ENCODE assay signal across 8 mouse cellular contexts in genomic region chr15:79878725-79879136, GRCm38 (mm10). TPM values are rescaled to one million over a fixed set of nuclear protein-coding genes. Genes with fewer than 3 reads are reported as not detected.
DNase-seq lines count a peak whose midpoint lies in the region; ATAC-seq lines count a peak whose summit lies in the region.

No protein-coding gene starts in this region.

- no peaks in the 10 kb centered on the region for H3K36me3 ChIP-seq in limb, embryonic 13.5 days
- H3K36me3 ChIP-seq in limb, embryonic 10.5 days, result no peaks in the 10 kb centered on the region
- no peaks in the 10 kb centered on the region for H3K36me3 ChIP-seq in embryonic facial prominence, embryonic 13.5 days
- H3K36me3 ChIP-seq in intestine, embryonic 16.5 days (ENCODE audit: control insufficient read depth, insufficient read depth, low read length), result no peaks in the 10 kb centered on the region
- no peaks in the 10 kb centered on the region for H3K36me3 ChIP-seq in neural tube, embryonic 15.5 days

- no peak for ATAC-seq in limb, embryonic 13.5 days (ENCODE audit: low FRiP score, low read depth)
- ATAC-seq in embryonic facial prominence, embryonic 13.5 days (ENCODE audit: insufficient number of reproducible peaks, insufficient read depth, low FRiP score, low TSS enrichment, low read depth), result no peak
- ATAC-seq in intestine, embryonic 16.5 days, result peak; percentile 10; the same call in 1 of the 2 replicates
- ATAC-seq in neural tube, embryonic 15.5 days (ENCODE audit: low FRiP score), result no peak
- ATAC-seq in activated CD4-positive, CD25-positive, alpha-beta regulatory T cell, adult 4 months, result no peak

- H3K9ac ChIP-seq in limb, embryonic 13.5 days, result no peak overlapping the region
- H3K9ac ChIP-seq in embryonic facial prominence, embryonic 13.5 days, result 0 out of 2 replicates have a peak overlapping the region, but pooled peaks have one; percentile 21
- 0 out of 2 replicates have a peak overlapping the region, but pooled peaks have one; percentile 15 for H3K9ac ChIP-seq in intestine, embryonic 16.5 days (ENCODE audit: low read depth, low read length)
- no peak overlapping the region for H3K9ac ChIP-seq in neural tube, embryonic 15.5 days (replicated peaks)

- no peaks in the 10 kb centered on the region for H3K27me3 ChIP-seq in limb, embryonic 13.5 days
- peaks cover 24% of the 10 kb centered on the region; the same call in 1 of the 2 replicates for H3K27me3 ChIP-seq in limb, embryonic 10.5 days (ENCODE audit: low read depth, poor library complexity, severe bottlenecking)
- H3K27me3 ChIP-seq in embryonic facial prominence, embryonic 13.5 days, result no peaks in the 10 kb centered on the region
- H3K27me3 ChIP-seq in intestine, embryonic 16.5 days (replicated peaks; ENCODE audit: control insufficient read depth, insufficient read depth, low read length), result no peaks in the 10 kb centered on the region
- H3K27me3 ChIP-seq in neural tube, embryonic 15.5 days (replicated peaks), result no peaks in the 10 kb centered on the region

- peak overlapping the region; percentile 67; the same call in 1 of the 2 replicates for H3K27ac ChIP-seq in limb, embryonic 13.5 days
- H3K27ac ChIP-seq in limb, embryonic 10.5 days, result no peak overlapping the region
- H3K27ac ChIP-seq in embryonic facial prominence, embryonic 13.5 days, result peak overlapping the region; percentile 89
- H3K27ac ChIP-seq in intestine, embryonic 16.5 days (ENCODE audit: low read length), result peak overlapping the region; percentile 65
- H3K27ac ChIP-seq in neural tube, embryonic 15.5 days (replicated peaks), result no peak overlapping the region; the same call in 1 of the 2 replicates

- WGBS in limb, embryonic 13.5 days, result 70% methylated on average over 6 of the region's 6 CpGs
- WGBS in limb, embryonic 10.5 days, result 74% methylated on average over 6 of the region's 6 CpGs
- 65% methylated on average over 6 of the region's 6 CpGs for WGBS in embryonic facial prominence, embryonic 13.5 days
- WGBS in intestine, embryonic 16.5 days, result 69% methylated on average over 6 of the region's 6 CpGs
- WGBS in neural tube, embryonic 15.5 days, result 72% methylated on average over 6 of the region's 6 CpGs

- H3K4me1 ChIP-seq in limb, embryonic 13.5 days, result peaks cover 16% of the 10 kb centered on the region
- H3K4me1 ChIP-seq in limb, embryonic 10.5 days, result peaks cover 10% of the 10 kb centered on the region
- H3K4me1 ChIP-seq in embryonic facial prominence, embryonic 13.5 days, result peaks cover 19% of the 10 kb centered on the region
- peaks cover 13% of the 10 kb centered on the region for H3K4me1 ChIP-seq in intestine, embryonic 16.5 days (ENCODE audit: control insufficient read depth, insufficient read depth, low read length)
- peaks cover 15% of the 10 kb centered on the region; the same call in 1 of the 2 replicates for H3K4me1 ChIP-seq in neural tube, embryonic 15.5 days

- H3K9me3 ChIP-seq in limb, embryonic 13.5 days, result no peaks in the 10 kb centered on the region
- no peaks in the 10 kb centered on the region for H3K9me3 ChIP-seq in limb, embryonic 10.5 days (replicated peaks)
- H3K9me3 ChIP-seq in embryonic facial prominence, embryonic 13.5 days, result no peaks in the 10 kb centered on the region
- no peaks in the 10 kb centered on the region for H3K9me3 ChIP-seq in intestine, embryonic 16.5 days (ENCODE audit: control insufficient read depth, low read length)
- H3K9me3 ChIP-seq in neural tube, embryonic 15.5 days (replicated peaks), result no peaks in the 10 kb centered on the region

- no peak for DNase-seq in limb, embryonic 10.5 days (ENCODE audit: low spot score)
- no peak for DNase-seq in right cerebral cortex, postnatal 25 days
- DNase-seq in thymus, postnatal 14 days, result no peak

- no peak overlapping the region for H3K4me3 ChIP-seq in limb, embryonic 13.5 days
- no peak overlapping the region for H3K4me3 ChIP-seq in limb, embryonic 10.5 days
- no peak overlapping the region for H3K4me3 ChIP-seq in embryonic facial prominence, embryonic 13.5 days
- no peak overlapping the region for H3K4me3 ChIP-seq in intestine, embryonic 16.5 days (ENCODE audit: low read length)
- no peak overlapping the region for H3K4me3 ChIP-seq in neural tube, embryonic 15.5 days (replicated peaks)

- peak overlapping the region; percentile 14; the same call in 1 of the 2 replicates for H3K4me2 ChIP-seq in limb, embryonic 13.5 days (replicated peaks)
- H3K4me2 ChIP-seq in embryonic facial prominence, embryonic 13.5 days, result peak overlapping the region; percentile 37
- H3K4me2 ChIP-seq in intestine, embryonic 16.5 days (ENCODE audit: low read depth, low read length), result 0 out of 2 replicates have a peak overlapping the region, but pooled peaks have one; percentile 14
- peak overlapping the region; percentile 3; the same call in 1 of the 2 replicates for H3K4me2 ChIP-seq in neural tube, embryonic 15.5 days

RNA-seq across cellular contexts. Expression of gene Apobec3, which starts 12.7 kb away (rescaled TPM):
- polyA plus RNA-seq in limb, embryonic 13.5 days (2015; fragmentation: Nextera tagmentation; extraction: Ambion mirVana), result 13.5 and 14.1 TPM in 2 replicates
- 5.9 and 9.4 TPM in 2 replicates for polyA plus RNA-seq in limb, embryonic 10.5 days (2016; fragmentation: Nextera tagmentation; extraction: Ambion mirVana)
- polyA plus RNA-seq in embryonic facial prominence, embryonic 13.5 days (2015; fragmentation: Nextera tagmentation; extraction: Ambion mirVana), result 11.0 and 13.1 TPM in 2 replicates
- polyA plus RNA-seq in intestine, embryonic 16.5 days (2015; fragmentation: Nextera tagmentation; extraction: Ambion mirVana), result 12.9 and 16.2 TPM in 2 replicates
- 4.8 and 44.4 TPM in 2 replicates for polyA plus RNA-seq in neural tube, embryonic 15.5 days (2015; fragmentation: Nextera tagmentation; extraction: Ambion mirVana)
- polyA plus RNA-seq in activated CD4-positive, CD25-positive, alpha-beta regulatory T cell, adult 4 months (2017; shearing (Covaris generic)), result 100 to 1,000 TPM; 505 to 519 TPM

RNA-seq across cellular contexts. Expression of gene Cbx6, which starts 44.2 kb away (rescaled TPM):
- 45.4 and 54.5 TPM in 2 replicates for polyA plus RNA-seq in limb, embryonic 13.5 days (2015; fragmentation: Nextera tagmentation; extraction: Ambion mirVana)
- polyA plus RNA-seq in limb, embryonic 10.5 days (2016; fragmentation: Nextera tagmentation; extraction: Ambion mirVana), result 15.5 and 18.2 TPM in 2 replicates
- 54.7 and 56.7 TPM in 2 replicates for polyA plus RNA-seq in embryonic facial prominence, embryonic 13.5 days (2015; fragmentation: Nextera tagmentation; extraction: Ambion mirVana)
- 31.4 and 31.6 TPM in 2 replicates for polyA plus RNA-seq in intestine, embryonic 16.5 days (2015; fragmentation: Nextera tagmentation; extraction: Ambion mirVana)
- 53.1 and 64.3 TPM in 2 replicates for polyA plus RNA-seq in neural tube, embryonic 15.5 days (2015; fragmentation: Nextera tagmentation; extraction: Ambion mirVana)
- polyA plus RNA-seq in activated CD4-positive, CD25-positive, alpha-beta regulatory T cell, adult 4 months (2017; shearing (Covaris generic)), result 10 to 100 TPM in 1 of 2 experiments, 1 to 10 TPM in 1; 8.4 to 15.1 TPM

RNA-seq across cellular contexts. Expression of gene Npcd, which starts 44.7 kb away (rescaled TPM):
- 0.46 and 0.60 TPM in 2 replicates for polyA plus RNA-seq in limb, embryonic 13.5 days (2015; fragmentation: Nextera tagmentation; extraction: Ambion mirVana)
- polyA plus RNA-seq in limb, embryonic 10.5 days (2016; fragmentation: Nextera tagmentation; extraction: Ambion mirVana), result not detected in 2 replicates
- 0.32 and 0.39 TPM in 2 replicates for polyA plus RNA-seq in embryonic facial prominence, embryonic 13.5 days (2015; fragmentation: Nextera tagmentation; extraction: Ambion mirVana)
- polyA plus RNA-seq in intestine, embryonic 16.5 days (2015; fragmentation: Nextera tagmentation; extraction: Ambion mirVana), result not detected in 2 replicates
- polyA plus RNA-seq in neural tube, embryonic 15.5 days (2015; fragmentation: Nextera tagmentation; extraction: Ambion mirVana), result 0.42 and 0.72 TPM in 2 replicates
- polyA plus RNA-seq in activated CD4-positive, CD25-positive, alpha-beta regulatory T cell, adult 4 months (2017; shearing (Covaris generic)), result not detected

Comparison
In these comparisons a context has a peak if more than half of its experiments do, and no peak if none do; other contexts are left out.
1. H3K27ac ChIP-seq: peak in limb, embryonic 13.5 days (single experiment), embryonic facial prominence, embryonic 13.5 days (single experiment) and intestine, embryonic 16.5 days (single experiment); none in limb, embryonic 10.5 days (single experiment) and neural tube, embryonic 15.5 days (single experiment).
2. H3K9ac ChIP-seq: peak in embryonic facial prominence, embryonic 13.5 days (single experiment) and intestine, embryonic 16.5 days (single experiment); none in limb, embryonic 13.5 days (single experiment) and neural tube, embryonic 15.5 days (single experiment).
3. RNA of gene Apobec3, which starts 12.7 kb away (polyA plus RNA-seq): 505 to 519 TPM in activated CD4-positive, CD25-positive, alpha-beta regulatory T cell, adult 4 months; 12.9 to 16.2 TPM in intestine, embryonic 16.5 days, 13.5 to 14.1 TPM in limb, embryonic 13.5 days, 11.0 to 13.1 TPM in embryonic facial prominence, embryonic 13.5 days, 5.9 to 9.4 TPM in limb, embryonic 10.5 days and 4.8 to 44.4 TPM in neural tube, embryonic 15.5 days; every median in the first group is over 10 times any median in the second.
4. Peak in every context shown above with its lines, with median percentiles within 50 percentile points of each other: H3K4me2 ChIP-seq.